Mouse (Mus musculus): ENCODE data around the gene Alg14. TPM values are rescaled to one million over a fixed set of nuclear protein-coding genes. Genes with fewer than 3 reads are reported as not detected.

Alg14 gene
- polyA plus RNA-seq (2015; fragmentation: Nextera tagmentation; extraction: Ambion mirVana) = 36.9 and 39.2 TPM in 2 replicates

GRCm38 (mm10) chr3:121291560-121292258 lies at the start of gene Alg14:
Gene Alg14 (plus strand): TSS chr3:121291773.
- Histone ChIP-seq H3K36me3 (ENCODE audit: control insufficient read depth, insufficient read depth, low read length) (no peaks in the 10 kb centered on the region), H3K9ac (ENCODE audit: low read depth, low read length) (peak within 1 kb of the TSS; percentile 65), H3K27me3 (ENCODE audit: control insufficient read depth, insufficient read depth, low read depth, low read length) (no peaks in the 10 kb centered on the region), H3K4me3 (ENCODE audit: low read depth, low read length) (peak within 1 kb of the TSS; percentile 54), H3K27ac (ENCODE audit: low read length) (peak within 1 kb of the TSS; percentile 89), H3K4me2 (ENCODE audit: low read length) (peak within 1 kb of the TSS; percentile 60), H3K4me1 (ENCODE audit: control insufficient read depth, insufficient read depth, low read length) (peaks cover 7% of the 10 kb centered on the region), H3K9me3 (replicated peaks; ENCODE audit: control insufficient read depth, low read length, poor library complexity, severe bottlenecking) (no peaks in the 10 kb centered on the region)
- ATAC-seq = peak; percentile 96
- under 1% methylated on average over 42 of the region's 42 CpGs for WGBS

DNA sequence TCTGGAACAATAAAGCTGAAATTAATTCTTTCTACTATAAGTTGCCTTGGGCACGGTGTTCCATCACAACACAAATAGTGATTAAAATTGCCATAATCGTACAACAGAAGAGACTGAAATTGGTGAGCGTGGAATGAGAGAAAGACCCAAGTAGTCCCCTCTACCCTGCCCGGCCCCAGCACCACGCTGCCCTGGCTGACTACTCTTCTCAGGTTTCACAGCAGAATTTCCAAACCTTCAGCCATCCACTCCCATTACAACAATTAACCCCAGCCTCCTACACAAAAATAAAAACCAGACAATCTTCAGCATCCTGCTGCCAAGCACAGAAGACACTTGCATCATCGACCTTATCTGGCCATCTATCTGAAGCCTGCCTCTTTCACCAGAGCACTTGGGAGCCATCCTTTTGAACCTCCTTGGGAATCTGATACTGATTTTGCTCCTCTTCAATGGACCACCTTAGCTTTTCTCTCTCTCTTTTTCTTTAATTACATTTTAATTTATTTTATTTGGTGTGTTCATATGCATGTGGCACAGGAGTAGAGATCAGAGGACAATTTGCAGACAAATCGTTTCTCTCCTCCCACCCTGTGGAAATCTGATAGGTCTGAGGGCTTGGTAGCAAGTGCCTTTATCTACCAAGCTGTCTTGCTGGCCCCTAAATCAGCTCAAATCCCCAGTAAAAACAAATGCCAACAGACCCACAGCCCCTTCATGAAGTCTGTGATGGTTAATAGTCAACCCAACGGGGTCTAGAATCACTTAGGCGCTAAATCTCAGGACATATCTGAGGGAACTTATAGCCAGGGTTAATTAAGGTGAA lies 49.2 kb upstream of the Alg14 start:
- H3K9ac ChIP-seq (ENCODE audit: low read depth, low read length) = no peak overlapping the region
- no peaks in the 10 kb centered on the region for H3K9me3 ChIP-seq (replicated peaks; ENCODE audit: control insufficient read depth, low read length, poor library complexity, severe bottlenecking)
- no peak for ATAC-seq
- H3K4me3 ChIP-seq (ENCODE audit: low read depth, low read length) = no peak overlapping the region
- WGBS = 81% methylated on average over 9 of the region's 9 CpGs
- H3K4me2 ChIP-seq (ENCODE audit: low read length) = no peak overlapping the region
- H3K36me3 ChIP-seq (ENCODE audit: control insufficient read depth, insufficient read depth, low read length) = no peaks in the 10 kb centered on the region
- H3K4me1 ChIP-seq (ENCODE audit: control insufficient read depth, insufficient read depth, low read length) = no peaks in the 10 kb centered on the region; the same call in 1 of the 2 replicates
- H3K27me3 ChIP-seq (ENCODE audit: control insufficient read depth, insufficient read depth, low read depth, low read length) = no peaks in the 10 kb centered on the region
- no peak overlapping the region for H3K27ac ChIP-seq (ENCODE audit: low read length)

DNA sequence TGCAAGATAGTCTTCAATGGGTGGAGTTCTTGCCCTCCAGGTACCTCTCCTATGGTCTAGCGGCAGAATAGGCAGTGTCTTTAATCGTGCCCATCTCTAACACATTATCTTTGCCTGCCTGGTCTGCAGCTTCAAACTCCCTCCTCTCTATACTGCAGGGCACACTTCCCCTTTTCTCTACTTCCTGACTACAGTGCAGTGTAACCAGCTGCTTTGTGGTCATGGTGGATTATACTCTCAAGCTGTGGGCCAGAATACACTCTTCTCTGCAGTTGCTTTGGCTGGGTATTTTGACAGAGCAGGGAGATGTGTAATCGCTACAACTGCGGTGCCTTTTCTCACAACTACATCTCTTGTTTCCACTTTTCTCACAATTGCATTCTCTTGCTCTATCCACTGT lies 48.6 kb upstream of the Alg14 start:
- no peak overlapping the region for H3K27ac ChIP-seq (ENCODE audit: low read length)
- no peak overlapping the region for H3K9ac ChIP-seq (ENCODE audit: low read depth, low read length)
- no peak overlapping the region for H3K4me2 ChIP-seq (ENCODE audit: low read length)
- no peak overlapping the region for H3K4me3 ChIP-seq (ENCODE audit: low read depth, low read length)
- 79% methylated on average over 4 of the region's 4 CpGs for WGBS
- H3K36me3 ChIP-seq (ENCODE audit: control insufficient read depth, insufficient read depth, low read length) = no peaks in the 10 kb centered on the region
- ATAC-seq = no peak
- no peaks in the 10 kb centered on the region; the same call in 1 of the 2 replicates for H3K4me1 ChIP-seq (ENCODE audit: control insufficient read depth, insufficient read depth, low read length)
- no peaks in the 10 kb centered on the region for H3K9me3 ChIP-seq (replicated peaks; ENCODE audit: control insufficient read depth, low read length, poor library complexity, severe bottlenecking)
- H3K27me3 ChIP-seq (ENCODE audit: control insufficient read depth, insufficient read depth, low read depth, low read length) = no peaks in the 10 kb centered on the region

- 88% methylated on average over 9 of the region's 9 CpGs for WGBS
- no peak overlapping the region for H3K4me2 ChIP-seq (ENCODE audit: low read length)
- H3K9ac ChIP-seq (ENCODE audit: low read depth, low read length) = no peak overlapping the region
- no peaks in the 10 kb centered on the region for H3K4me1 ChIP-seq (ENCODE audit: control insufficient read depth, insufficient read depth, low read length)
- no peak overlapping the region for H3K27ac ChIP-seq (ENCODE audit: low read length)
- no peaks in the 10 kb centered on the region for H3K27me3 ChIP-seq (ENCODE audit: control insufficient read depth, insufficient read depth, low read depth, low read length)
- no peak overlapping the region for H3K4me3 ChIP-seq (ENCODE audit: low read depth, low read length)
- no peaks in the 10 kb centered on the region for H3K9me3 ChIP-seq (replicated peaks; ENCODE audit: control insufficient read depth, low read length, poor library complexity, severe bottlenecking)
- no peaks in the 10 kb centered on the region for H3K36me3 ChIP-seq (ENCODE audit: control insufficient read depth, insufficient read depth, low read length)
- ATAC-seq = 0 out of 2 replicates have a peak, but pooled peaks have one; percentile 32
These were observed 41.5 kb upstream of the Alg14 start for GRCm38 (mm10) chr3:121250048-121250447.

DNA sequence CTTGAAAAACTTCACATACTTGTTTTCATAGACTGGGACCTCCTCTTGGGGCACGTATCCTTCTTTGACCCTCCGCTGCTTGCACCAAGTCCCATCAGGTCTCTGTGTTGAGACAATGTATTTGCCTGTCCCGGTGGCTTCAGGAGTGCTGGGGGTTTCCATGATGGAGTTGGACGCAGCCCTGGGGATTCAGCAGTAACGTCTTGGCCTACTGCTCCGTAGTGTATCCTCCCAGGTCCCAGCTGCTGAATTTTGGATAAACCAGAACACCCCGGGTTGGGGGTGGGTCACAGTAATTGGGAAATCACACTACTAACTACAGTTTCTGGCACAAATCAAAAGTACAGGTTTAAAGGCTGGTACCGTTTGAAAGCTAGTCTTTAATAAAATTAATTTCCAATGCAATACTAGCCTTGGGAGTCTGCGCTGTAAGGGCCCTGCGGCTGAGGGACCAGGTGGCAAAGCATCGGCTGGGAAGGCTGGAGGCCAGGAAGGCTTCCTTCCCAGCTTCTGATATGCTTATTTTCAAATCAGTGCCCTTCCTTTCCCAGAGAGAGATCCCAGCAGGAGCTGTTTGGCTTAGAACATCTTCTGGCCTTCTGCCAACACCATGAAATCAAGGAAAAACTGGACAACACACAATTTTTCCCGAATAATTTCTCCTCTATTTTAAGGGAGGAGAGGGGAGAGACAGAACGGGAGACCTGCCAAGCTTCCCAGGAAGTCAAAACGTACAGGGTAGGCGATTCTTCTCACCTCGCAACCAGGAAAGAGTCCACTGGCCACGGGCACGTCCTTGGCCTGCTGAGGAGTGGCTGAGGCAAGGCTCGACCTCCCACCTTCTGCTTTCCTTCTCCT lies 40.8 kb upstream of the Alg14 start:
- Histone ChIP-seq H3K36me3 (ENCODE audit: control insufficient read depth, insufficient read depth, low read length) (no peaks in the 10 kb centered on the region), H3K9me3 (replicated peaks; ENCODE audit: control insufficient read depth, low read length, poor library complexity, severe bottlenecking) (no peaks in the 10 kb centered on the region), H3K27me3 (ENCODE audit: control insufficient read depth, insufficient read depth, low read depth, low read length) (no peaks in the 10 kb centered on the region), H3K9ac (ENCODE audit: low read depth, low read length) (no peak overlapping the region), H3K4me2 (ENCODE audit: low read length) (no peak overlapping the region), H3K4me1 (ENCODE audit: control insufficient read depth, insufficient read depth, low read length) (no peaks in the 10 kb centered on the region), H3K4me3 (ENCODE audit: low read depth, low read length) (no peak overlapping the region), H3K27ac (ENCODE audit: low read length) (no peak overlapping the region)
- WGBS = 55% methylated on average over 19 of the region's 19 CpGs
- no peak for ATAC-seq

- peaks cover under 1% of the 10 kb centered on the region; the same call in 1 of the 2 replicates for H3K27me3 ChIP-seq (ENCODE audit: control insufficient read depth, insufficient read depth, low read depth, low read length)
- H3K27ac ChIP-seq (ENCODE audit: low read length) = no peak overlapping the region
- no peak overlapping the region for H3K4me3 ChIP-seq (ENCODE audit: low read depth, low read length)
- 95% methylated on average over 7 of the region's 7 CpGs for WGBS
- no peak overlapping the region for H3K4me2 ChIP-seq (ENCODE audit: low read length)
- H3K9me3 ChIP-seq (replicated peaks; ENCODE audit: control insufficient read depth, low read length, poor library complexity, severe bottlenecking) = no peaks in the 10 kb centered on the region
- H3K36me3 ChIP-seq (ENCODE audit: control insufficient read depth, insufficient read depth, low read length) = no peaks in the 10 kb centered on the region
- ATAC-seq = no peak
- no peaks in the 10 kb centered on the region for H3K4me1 ChIP-seq (ENCODE audit: control insufficient read depth, insufficient read depth, low read length)
- no peak overlapping the region for H3K9ac ChIP-seq (ENCODE audit: low read depth, low read length)
These were observed 36.1 kb upstream of the Alg14 start for GRCm38 (mm10) chr3:121255501-121255900.

GRCm38 (mm10) chr3:121256131-121256530 lies 35.4 kb upstream of the Alg14 start:
- Histone ChIP-seq H3K4me1 (ENCODE audit: control insufficient read depth, insufficient read depth, low read length) (no peaks in the 10 kb centered on the region), H3K27me3 (ENCODE audit: control insufficient read depth, insufficient read depth, low read depth, low read length) (peaks cover 6% of the 10 kb centered on the region; the same call in 1 of the 2 replicates), H3K9me3 (replicated peaks; ENCODE audit: control insufficient read depth, low read length, poor library complexity, severe bottlenecking) (no peaks in the 10 kb centered on the region), H3K27ac (ENCODE audit: low read length) (no peak overlapping the region), H3K9ac (ENCODE audit: low read depth, low read length) (no peak overlapping the region), H3K36me3 (ENCODE audit: control insufficient read depth, insufficient read depth, low read length) (no peaks in the 10 kb centered on the region), H3K4me3 (ENCODE audit: low read depth, low read length) (no peak overlapping the region), H3K4me2 (ENCODE audit: low read length) (no peak overlapping the region)
- ATAC-seq = no peak
- WGBS = 90% methylated on average over 8 of the region's 8 CpGs

GRCm38 (mm10) chr3:121257418-121257817 lies 34.2 kb upstream of the Alg14 start:
- H3K27ac ChIP-seq (ENCODE audit: low read length) = no peak overlapping the region
- WGBS = 75% methylated on average over 10 of the region's 10 CpGs
- ATAC-seq = no peak
- H3K4me2 ChIP-seq (ENCODE audit: low read length) = no peak overlapping the region
- H3K9me3 ChIP-seq (replicated peaks; ENCODE audit: control insufficient read depth, low read length, poor library complexity, severe bottlenecking) = no peaks in the 10 kb centered on the region
- H3K4me1 ChIP-seq (ENCODE audit: control insufficient read depth, insufficient read depth, low read length) = 0 out of 2 replicates have a peak, but pooled peaks cover 2% of the 10 kb centered on the region
- H3K4me3 ChIP-seq (ENCODE audit: low read depth, low read length) = no peak overlapping the region
- H3K36me3 ChIP-seq (ENCODE audit: control insufficient read depth, insufficient read depth, low read length) = no peaks in the 10 kb centered on the region
- H3K9ac ChIP-seq (ENCODE audit: low read depth, low read length) = no peak overlapping the region
- peaks cover 6% of the 10 kb centered on the region; the same call in 1 of the 2 replicates for H3K27me3 ChIP-seq (ENCODE audit: control insufficient read depth, insufficient read depth, low read depth, low read length)
